Mouse (Mus musculus): ENCODE measurements around the gene Vmn1r1. TPM values are rescaled to one million over a fixed set of nuclear protein-coding genes. Genes with fewer than 3 reads are reported as not detected.
A peak's percentile ranks its signal among the peaks of the same experiment; 100 is the strongest.

Vmn1r1 gene
- polyA plus RNA-seq, 1 experiment from 2014 or later: not detected

GRCm38 (mm10) chr1:182108397-182109099, 55.7 kb downstream of the Vmn1r1 start:
- no peak for ATAC-seq
- Histone ChIP-seq H3K9me3 (replicated peaks) (no peaks in the 10 kb centered on the region), H3K36me3 (no peaks in the 10 kb centered on the region), H3K27me3 (replicated peaks) (no peaks in the 10 kb centered on the region), H3K9ac (no peak overlapping the region), H3K27ac (no peak overlapping the region; the same call in 1 of the 2 replicates), H3K4me2 (0 out of 2 replicates have a peak overlapping the region, but pooled peaks have one; percentile 10), H3K4me1 (0 out of 2 replicates have a peak, but pooled peaks cover 8% of the 10 kb centered on the region), H3K4me3 (no peak overlapping the region)
- 18% methylated on average over 13 of the region's 13 CpGs for WGBS (ENCODE audit: insufficient replicate concordance)

- Histone ChIP-seq H3K9ac (no peak overlapping the region), H3K27me3 (replicated peaks) (no peaks in the 10 kb centered on the region), H3K4me3 (no peak overlapping the region), H3K9me3 (replicated peaks) (no peaks in the 10 kb centered on the region), H3K4me1 (0 out of 2 replicates have a peak, but pooled peaks cover 12% of the 10 kb centered on the region), H3K4me2 (no peak overlapping the region), H3K27ac (no peak overlapping the region), H3K36me3 (no peaks in the 10 kb centered on the region)
- ATAC-seq: no peak
- 70% methylated on average over 9 of the region's 9 CpGs for WGBS (ENCODE audit: insufficient replicate concordance)
Observed at GRCm38 (mm10) chr1:182107251-182107650, 57.0 kb downstream of the Vmn1r1 start.

- WGBS (ENCODE audit: insufficient replicate concordance): 48% methylated on average over 3 of the region's 3 CpGs
- no peaks in the 10 kb centered on the region for H3K27me3 ChIP-seq (replicated peaks)
Observed at GRCm38 (mm10) chr1:182105023-182105422, 59.3 kb downstream of the Vmn1r1 start.

More at GRCm38 (mm10) chr1:182105023-182105422, 59.3 kb downstream of the Vmn1r1 start:
- H3K9ac ChIP-seq: no peak overlapping the region
- no peak overlapping the region for H3K4me3 ChIP-seq
- no peak for ATAC-seq
- no peak overlapping the region for H3K27ac ChIP-seq
- H3K9me3 ChIP-seq (replicated peaks): no peaks in the 10 kb centered on the region
- no peaks in the 10 kb centered on the region for H3K36me3 ChIP-seq
- H3K4me2 ChIP-seq: no peak overlapping the region
- 0 out of 2 replicates have a peak, but pooled peaks cover 12% of the 10 kb centered on the region for H3K4me1 ChIP-seq

Other genes starting within 250 kb of the Vmn1r1 start
- 2.8 and 3.1 TPM in 2 replicates for gene Enah, start 144.5 kb downstream of the Vmn1r1 start, polyA plus RNA-seq (2016; fragmentation: Nextera tagmentation; extraction: Ambion mirVana)
- gene Srp9, start 39.7 kb downstream of the Vmn1r1 start, polyA plus RNA-seq (2016; fragmentation: Nextera tagmentation; extraction: Ambion mirVana): 111 and 112 TPM in 2 replicates
- gene Degs1, start 118.3 kb upstream of the Vmn1r1 start, polyA plus RNA-seq (2016; fragmentation: Nextera tagmentation; extraction: Ambion mirVana): 105 and 110 TPM in 2 replicates
- 11.5 and 12.7 TPM in 2 replicates for gene Fbxo28, start 177.1 kb upstream of the Vmn1r1 start, polyA plus RNA-seq (2016; fragmentation: Nextera tagmentation; extraction: Ambion mirVana)
- 5.3 and 5.6 TPM in 2 replicates for gene Trp53bp2, start 244.7 kb upstream of the Vmn1r1 start, polyA plus RNA-seq (2016; fragmentation: Nextera tagmentation; extraction: Ambion mirVana)